Mouse (Mus musculus) hindbrain, embryonic 15.5 days (tissue): ENCODE results near the gene 1700001K19Rik. TPM values are rescaled to one million over a fixed set of nuclear protein-coding genes. Genes with fewer than 3 reads are reported as not detected.
"Not testable (repeated sequence)": the region's sequence is repeated elsewhere in the genome, so short reads cannot be mapped to it uniquely, and the experiment has no call there.

Source experiments
- ATAC-seq: fragments of 200-750 bp; cut with Nextera tagmentation; 2 replicates; pipeline ENCODE4 v1.8.0; 2017; ENCODE audit warnings: low read depth, moderate number of reproducible peaks, moderate TSS enrichment; ENCODE audit not compliant: low FRiP score
- H3K27ac ChIP-seq: fragments of 300-500 bp; sonication (generic); replicated peaks from 2 replicates; pipeline ENCODE4 v1.5.1; 2015; ENCODE audit warnings: mild to moderate bottlenecking, inconsistent platforms
- H3K27me3 ChIP-seq: fragments of 300-500 bp; sonication (generic); 2 replicates; pipeline ENCODE4 v1.6.1; 2015; ENCODE audit warnings: control low read depth, inconsistent platforms
- H3K36me3 ChIP-seq: fragments of 300-500 bp; sonication (generic); 2 replicates; pipeline ENCODE4 v1.6.1; 2015; ENCODE audit warnings: control low read depth, inconsistent platforms
- H3K4me1 ChIP-seq: fragments of 300-500 bp; sonication (generic); replicated peaks from 2 replicates; pipeline ENCODE4 v1.6.1; 2015; ENCODE audit warnings: control low read depth, inconsistent platforms
- H3K4me2 ChIP-seq: fragments of 300-500 bp; sonication (generic); 2 replicates; pipeline ENCODE4 v1.6.1; 2015; ENCODE audit warnings: moderate library complexity, mild to moderate bottlenecking, inconsistent platforms
- H3K4me3 ChIP-seq: fragments of 300-500 bp; sonication (generic); 2 replicates; pipeline ENCODE4 v1.5.1; 2015; ENCODE audit warnings: mild to moderate bottlenecking, inconsistent platforms
- H3K9ac ChIP-seq: fragments of 300-500 bp; sonication (generic); 2 replicates; pipeline ENCODE4 v1.6.1; 2015; ENCODE audit warnings: inconsistent platforms
- H3K9me3 ChIP-seq: fragments of 300-500 bp; sonication (generic); 2 replicates; pipeline ENCODE4 v1.6.1; 2016; ENCODE audit warnings: control low read depth, inconsistent platforms
- WGBS: fragments of 180-500 bp; shearing (Covaris S2); methylation state at CpG from one replicate; pipeline ENCODE4 v1.1.7; 2015; 5-methylcytosine and 5-hydroxymethylcytosine counted together
- polyA plus RNA-seq: library from polyadenylated mRNA; unstranded; fragments of >200 nt; fragmentation: Nextera tagmentation; extraction: Ambion mirVana; gene quantifications from 2 replicates; pipeline ENCODE4 v1.2.1, GENCODE M21; 2015

Gene 1700001K19Rik
- polyA plus RNA-seq, 1 experiment from 2014 or later, result 0.43 TPM

- Histone ChIP-seq H3K27ac (no peak overlapping the region), H3K4me3 (no peak overlapping the region), H3K36me3 (no peaks in the 10 kb centered on the region), H3K4me1 (peaks cover 15% of the 10 kb centered on the region), H3K4me2 (no peak overlapping the region), H3K9ac (no peak overlapping the region), H3K9me3 (no peaks in the 10 kb centered on the region), H3K27me3 (no peaks in the 10 kb centered on the region)
- WGBS, result 32% methylated on average over 8 of the region's 8 CpGs
- no peak for ATAC-seq
Observed at GRCm38 (mm10) chr12:110703008-110703471, 20.6 kb upstream of the 1700001K19Rik start.

- 45% methylated on average over 4 of the region's 4 CpGs for WGBS
- Histone ChIP-seq H3K27ac (no peak within 1 kb of the TSS), H3K36me3 (no peaks in the 10 kb centered on the region), H3K27me3 (no peaks in the 10 kb centered on the region), H3K4me2 (no peak within 1 kb of the TSS), H3K4me3 (no peak within 1 kb of the TSS), H3K4me1 (peaks cover 15% of the 10 kb centered on the region), H3K9me3 (no peaks in the 10 kb centered on the region), H3K9ac (no peak within 1 kb of the TSS)
- no peak for ATAC-seq
Observed at GRCm38 (mm10) chr12:110702556-110702955, 20.1 kb upstream of the 1700001K19Rik start, which contains the start of gene Hsp90aa1. Gene Hsp90aa1 (minus strand): TSS chr12:110702728.

GRCm38 (mm10) chr12:110701363-110701762 lies 18.9 kb upstream of the 1700001K19Rik start:
- not testable (repeated sequence) for H3K27me3 ChIP-seq, H3K4me2 ChIP-seq, H3K4me3 ChIP-seq, H3K9me3 ChIP-seq, ATAC-seq, H3K36me3 ChIP-seq, H3K9ac ChIP-seq, H3K27ac ChIP-seq
- H3K4me1 ChIP-seq, result peaks cover 13% of the 10 kb centered on the region
- WGBS, result 39% methylated on average over 3 of the region's 3 CpGs

- ATAC-seq, result no peak
- no peaks in the 10 kb centered on the region for H3K27me3 ChIP-seq
- no peak overlapping the region for H3K9ac ChIP-seq
- no peak overlapping the region for H3K27ac ChIP-seq
- peaks cover 7% of the 10 kb centered on the region for H3K4me1 ChIP-seq
- H3K36me3 ChIP-seq, result no peaks in the 10 kb centered on the region
- H3K4me3 ChIP-seq, result no peak overlapping the region
- no peaks in the 10 kb centered on the region for H3K9me3 ChIP-seq
- no peak overlapping the region for H3K4me2 ChIP-seq
- WGBS, result 68% methylated on average over 2 of the region's 2 CpGs
Observed at GRCm38 (mm10) chr12:110700730-110701129, 18.3 kb upstream of the 1700001K19Rik start.

- no peak overlapping the region for H3K27ac ChIP-seq
- no peaks in the 10 kb centered on the region for H3K9me3 ChIP-seq
- H3K27me3 ChIP-seq, result no peaks in the 10 kb centered on the region
- no peak overlapping the region for H3K9ac ChIP-seq
- ATAC-seq, result no peak
- 56% methylated on average over 2 of the region's 2 CpGs for WGBS
- peaks cover 7% of the 10 kb centered on the region for H3K36me3 ChIP-seq
- peaks cover 14% of the 10 kb centered on the region for H3K4me1 ChIP-seq
- no peak overlapping the region for H3K4me2 ChIP-seq
- no peak overlapping the region for H3K4me3 ChIP-seq
Observed at GRCm38 (mm10) chr12:110699171-110699547, 16.7 kb upstream of the 1700001K19Rik start.

GRCm38 (mm10) chr12:110698523-110699170 lies 16.2 kb upstream of the 1700001K19Rik start:
- Histone ChIP-seq H3K9ac (no peak overlapping the region), H3K36me3 (peaks cover 10% of the 10 kb centered on the region), H3K4me3 (no peak overlapping the region), H3K4me1 (peaks cover 14% of the 10 kb centered on the region), H3K27me3 (no peaks in the 10 kb centered on the region), H3K9me3 (no peaks in the 10 kb centered on the region), H3K27ac (no peak overlapping the region), H3K4me2 (no peak overlapping the region)
- ATAC-seq, result no peak
- WGBS, result 53% methylated on average over 15 of the region's 15 CpGs

GRCm38 (mm10) chr12:110698080-110698479 lies 15.7 kb upstream of the 1700001K19Rik start:
- no peak overlapping the region for H3K4me2 ChIP-seq
- H3K4me1 ChIP-seq, result peaks cover 14% of the 10 kb centered on the region
- WGBS, result 87% methylated on average over 1 of the region's 1 CpGs
- no peak for ATAC-seq
- H3K27ac ChIP-seq, result no peak overlapping the region
- H3K4me3 ChIP-seq, result no peak overlapping the region
- peaks cover 14% of the 10 kb centered on the region for H3K36me3 ChIP-seq
- no peak overlapping the region for H3K9ac ChIP-seq
- no peaks in the 10 kb centered on the region for H3K27me3 ChIP-seq
- no peaks in the 10 kb centered on the region for H3K9me3 ChIP-seq

- WGBS, result 76% methylated on average over 5 of the region's 5 CpGs
- no peak overlapping the region for H3K27ac ChIP-seq
- no peaks in the 10 kb centered on the region for H3K27me3 ChIP-seq
- no peak for ATAC-seq
- H3K4me1 ChIP-seq, result peaks cover 14% of the 10 kb centered on the region
- H3K4me2 ChIP-seq, result no peak overlapping the region
- no peak overlapping the region for H3K9ac ChIP-seq
- H3K4me3 ChIP-seq, result no peak overlapping the region; the same call in 1 of the 2 replicates
- H3K36me3 ChIP-seq, result peaks cover 18% of the 10 kb centered on the region
- no peaks in the 10 kb centered on the region for H3K9me3 ChIP-seq
Observed at GRCm38 (mm10) chr12:110697457-110697856, 15.0 kb upstream of the 1700001K19Rik start.

GRCm38 (mm10) chr12:110696975-110697400 lies 14.6 kb upstream of the 1700001K19Rik start:
- 46% methylated on average over 9 of the region's 9 CpGs for WGBS
- Histone ChIP-seq H3K4me1 (peaks cover 14% of the 10 kb centered on the region), H3K9ac (peak overlapping the region; percentile 88), H3K36me3 (peaks cover 21% of the 10 kb centered on the region), H3K4me2 (peak overlapping the region; percentile 84), H3K27me3 (no peaks in the 10 kb centered on the region), H3K4me3 (peak overlapping the region; percentile 99), H3K9me3 (no peaks in the 10 kb centered on the region), H3K27ac (peak overlapping the region; percentile 92)
- no peak for ATAC-seq

GRCm38 (mm10) chr12:110696173-110696974 lies 14.0 kb upstream of the 1700001K19Rik start:
- H3K36me3 ChIP-seq, result peaks cover 26% of the 10 kb centered on the region
- no peaks in the 10 kb centered on the region for H3K9me3 ChIP-seq
- WGBS, result under 1% methylated on average over 86 of the region's 89 CpGs
- peaks cover 14% of the 10 kb centered on the region for H3K4me1 ChIP-seq
- H3K4me3 ChIP-seq, result peak overlapping the region; percentile 99
- peak overlapping the region; percentile 99 for H3K27ac ChIP-seq
- peak; percentile 97 for ATAC-seq
- H3K4me2 ChIP-seq, result peak overlapping the region; percentile 84
- peak overlapping the region; percentile 100 for H3K9ac ChIP-seq
- no peaks in the 10 kb centered on the region for H3K27me3 ChIP-seq

- under 1% methylated on average over 55 of the region's 55 CpGs for WGBS
- Histone ChIP-seq H3K9me3 (no peaks in the 10 kb centered on the region), H3K4me1 (peaks cover 14% of the 10 kb centered on the region), H3K36me3 (peaks cover 27% of the 10 kb centered on the region), H3K4me2 (peak overlapping the region; percentile 61), H3K4me3 (peak overlapping the region; percentile 99), H3K27me3 (no peaks in the 10 kb centered on the region), H3K9ac (peak overlapping the region; percentile 100), H3K27ac (peak overlapping the region; percentile 99)
- peak; percentile 74 for ATAC-seq
Observed at GRCm38 (mm10) chr12:110695676-110696171, 13.3 kb upstream of the 1700001K19Rik start.

- ATAC-seq, H3K4me3 ChIP-seq, H3K9ac ChIP-seq, H3K27me3 ChIP-seq, H3K4me2 ChIP-seq, H3K27ac ChIP-seq, H3K9me3 ChIP-seq: not testable (repeated sequence)
- WGBS, result 74% methylated on average over 5 of the region's 5 CpGs
- Histone ChIP-seq H3K36me3 (peaks cover 50% of the 10 kb centered on the region), H3K4me1 (peaks cover 14% of the 10 kb centered on the region)
Observed at GRCm38 (mm10) chr12:110693378-110693777, 11.0 kb upstream of the 1700001K19Rik start.
